Mouse (Mus musculus) CH12.LX (cell line): ENCODE data around the gene Fgd2. TPM values are rescaled to one million over a fixed set of nuclear protein-coding genes. Genes with fewer than 3 reads are reported as not detected.

Source experiments
- DNase-seq: peaks from one replicate; pipeline ENCODE4 v3.0.0-alpha.2; 2013; ENCODE audit errors: extremely low read depth
- H3K27ac ChIP-seq: 2 replicates; pipeline ENCODE4 v1.5.1; 2012; ENCODE audit warnings: low read depth, mild to moderate bottlenecking, control low read depth, moderate library complexity; ENCODE audit not compliant: insufficient read depth
- H3K27me3 ChIP-seq: replicated peaks from 2 replicates; pipeline ENCODE3; 2012; ENCODE audit warnings: inconsistent platforms
- H3K36me3 ChIP-seq, 2 experiments: replicated peaks in 1 of 2; 2 replicates each; pipeline versions ENCODE3 to v1.6.1; 2012; ENCODE audit warnings: inconsistent platforms in 1 of 2, low read length in 1 of 2, mild to moderate bottlenecking in 1 of 2, mixed read lengths in 1 of 2, moderate library complexity in 1 of 2; ENCODE audit not compliant: control insufficient read depth in 1 of 2, insufficient read depth in 1 of 2
- H3K4me1 ChIP-seq, 2 experiments: 2 replicates each; pipeline ENCODE4 v1.6.1; 2012; ENCODE audit warnings: inconsistent platforms in 1 of 2, moderate library complexity in 1 of 2; ENCODE audit not compliant: insufficient read depth in 2 of 2, control insufficient read depth in 1 of 2
- H3K4me2 ChIP-seq: 2 replicates; pipeline ENCODE4 v1.6.1; 2012; ENCODE audit warnings: low read depth, mild to moderate bottlenecking, control low read depth; ENCODE audit not compliant: poor library complexity, insufficient read depth, severe bottlenecking
- H3K4me3 ChIP-seq, 3 experiments: fragments of 150-350 bp in 1 of 3; sonication (generic) in 1 of 3; replicated peaks in 1 of 3; 2 replicates each; pipeline versions ENCODE3 to v1.5.1; 2011 to 2012; ENCODE audit warnings: low read depth in 2 of 3, low read length in 2 of 3, mild to moderate bottlenecking in 2 of 3, moderate library complexity in 2 of 3, control low read depth in 1 of 3, improper control_type of control experiment in 1 of 3, inconsistent platforms in 1 of 3, mixed read lengths in 1 of 3; ENCODE audit not compliant: poor library complexity in 1 of 3
- H3K79me2 ChIP-seq: replicated peaks from 2 replicates; pipeline ENCODE4 v1.6.1; 2012; ENCODE audit warnings: mild to moderate bottlenecking, moderate library complexity; ENCODE audit not compliant: control insufficient read depth, poor library complexity, insufficient read depth, severe bottlenecking; ENCODE audit errors: extremely low read depth
- H3K9ac ChIP-seq: 2 replicates; pipeline ENCODE4 v1.6.1; 2012; ENCODE audit warnings: low read depth, mild to moderate bottlenecking, control low read depth, moderate library complexity; ENCODE audit not compliant: insufficient read depth
- H3K9me3 ChIP-seq: replicated peaks from 2 replicates; pipeline ENCODE3; 2012; ENCODE audit warnings: low read length, inconsistent platforms, mixed read lengths
- CTCF ChIP-seq, 2 experiments: IDR thresholded peaks in 1 of 2; conservative IDR thresholded peaks in 1 of 2; 2 replicates each; pipeline ENCODE4 v1.5.1; 2011 to 2012; ENCODE audit warnings: low read depth in 2 of 2, low read length in 2 of 2, improper control_type of control experiment in 1 of 2, inconsistent platforms in 1 of 2, mild to moderate bottlenecking in 1 of 2, moderate library complexity in 1 of 2
- E2F4 ChIP-seq: IDR thresholded peaks from 2 replicates; pipeline ENCODE4 v1.6.1; 2011; ENCODE audit warnings: low read depth, low read length, improper control_type of control experiment; ENCODE audit not compliant: insufficient replicate concordance
- EP300 ChIP-seq: IDR thresholded peaks from 2 replicates; pipeline ENCODE4 v1.6.1; 2011; ENCODE audit warnings: low read length, improper control_type of control experiment
- IRF4 ChIP-seq: IDR thresholded peaks from 2 replicates; pipeline ENCODE4 v1.6.1; 2014; ENCODE audit warnings: low read depth, mild to moderate bottlenecking, inconsistent platforms, low read length, improper control_type of control experiment
- JUN ChIP-seq: IDR thresholded peaks from 2 replicates; pipeline ENCODE4 v1.6.1; 2011; ENCODE audit warnings: low read depth, mild to moderate bottlenecking, low read length, improper control_type of control experiment, moderate library complexity; ENCODE audit not compliant: insufficient read depth
- JUND ChIP-seq: conservative IDR thresholded peaks from 2 replicates; pipeline ENCODE4 v1.6.1; 2011; ENCODE audit warnings: low read depth, low read length, improper control_type of control experiment
- MAFK ChIP-seq: IDR thresholded peaks from 2 replicates; pipeline ENCODE4 v1.6.1; 2011; ENCODE audit warnings: low read length, improper control_type of control experiment; ENCODE audit not compliant: insufficient replicate concordance
- MAX ChIP-seq: IDR thresholded peaks from 2 replicates; pipeline ENCODE4 v1.6.1; 2011; ENCODE audit warnings: low read length, improper control_type of control experiment
- MYC ChIP-seq: IDR thresholded peaks from 2 replicates; pipeline ENCODE4 v1.6.1; 2011; ENCODE audit warnings: low read depth, mild to moderate bottlenecking, improper control_type of control experiment, low read length
- NELFE ChIP-seq: IDR thresholded peaks from 2 replicates; pipeline ENCODE4 v1.6.1; 2011; ENCODE audit warnings: low read depth, low read length, improper control_type of control experiment
- POLR2A ChIP-seq: IDR thresholded peaks from 2 replicates; pipeline ENCODE4 v1.6.1; 2011; ENCODE audit warnings: low read depth, mild to moderate bottlenecking, improper control_type of control experiment, low read length
- POLR2AphosphoS2 ChIP-seq: IDR thresholded peaks from 2 replicates; pipeline ENCODE4 v1.6.1; 2011; ENCODE audit warnings: low read depth, low read length, improper control_type of control experiment
- RAD21 ChIP-seq: IDR thresholded peaks from 2 replicates; pipeline ENCODE4 v1.6.1; 2011; ENCODE audit warnings: low read depth, mild to moderate bottlenecking, low read length, improper control_type of control experiment, moderate library complexity
- RCOR1 ChIP-seq: conservative IDR thresholded peaks from 2 replicates; pipeline ENCODE4 v1.6.1; 2012; ENCODE audit warnings: low read depth, mild to moderate bottlenecking, inconsistent platforms, low read length, improper control_type of control experiment
- SMC3 ChIP-seq: IDR thresholded peaks from 2 replicates; pipeline ENCODE4 v1.6.1; 2011; ENCODE audit warnings: low read depth, low read length, improper control_type of control experiment
- TCF12 ChIP-seq: IDR thresholded peaks from 2 replicates; pipeline ENCODE4 v1.6.1; 2014; ENCODE audit warnings: low read depth, mild to moderate bottlenecking, inconsistent platforms, low read length, improper control_type of control experiment
- UBTF ChIP-seq: IDR thresholded peaks from 2 replicates; pipeline ENCODE4 v1.6.1; 2012; ENCODE audit warnings: low read depth, mild to moderate bottlenecking, inconsistent platforms, low read length, improper control_type of control experiment, moderate library complexity
- USF1 ChIP-seq: IDR thresholded peaks from 2 replicates; pipeline ENCODE4 v1.6.1; 2014; ENCODE audit warnings: low read depth, mild to moderate bottlenecking, inconsistent platforms, low read length, improper control_type of control experiment
- ZMIZ1 ChIP-seq: IDR thresholded peaks from 2 replicates; pipeline ENCODE4 v1.6.1; 2012; ENCODE audit warnings: low read depth, mild to moderate bottlenecking, inconsistent platforms, low read length, improper control_type of control experiment
- dilution Hi-C: fragments of 300-500 bp; cut with MboI; formaldehyde crosslinking; loops from 2 replicates; pipeline ENCODE4 v1.14.3; 2020; ENCODE audit warnings: low sequenced_read_pairs; ENCODE audit not compliant: extremely low pct_unique_long_range_greater_than_20kb, extremely low pct_ligation_motif_present
- in situ Hi-C: fragments of 300-500 bp; cut with MboI; formaldehyde crosslinking; loops from 3 replicates; pipeline ENCODE4 v1.14.3; 2019; ENCODE audit warnings: low sequenced_read_pairs, low pct_ligation_motif_present, low pct_unique_long_range_greater_than_20kb, mixed read lengths
- polyA plus RNA-seq: library from polyadenylated mRNA; unstranded; fragments of >175 nt; gene quantifications from 2 replicates; pipeline ENCODE4 v1.2.1, GENCODE M21; 2012; ENCODE audit warnings: low read depth; ENCODE audit not compliant: insufficient read length
- total RNA-seq, 2 experiments: library from RNA; depleted of rRNA; stranded (reverse); fragments of 300-350 nt in 1 of 2; fragments of >200 nt in 1 of 2; gene quantifications; 2 replicates each; pipeline ENCODE4 v1.2.3; 2012 to 2014

Fgd2 gene
- total and polyA plus RNA-seq, 3 experiments = 41.7 to 54.4 (median 48.3) TPM

DNA sequence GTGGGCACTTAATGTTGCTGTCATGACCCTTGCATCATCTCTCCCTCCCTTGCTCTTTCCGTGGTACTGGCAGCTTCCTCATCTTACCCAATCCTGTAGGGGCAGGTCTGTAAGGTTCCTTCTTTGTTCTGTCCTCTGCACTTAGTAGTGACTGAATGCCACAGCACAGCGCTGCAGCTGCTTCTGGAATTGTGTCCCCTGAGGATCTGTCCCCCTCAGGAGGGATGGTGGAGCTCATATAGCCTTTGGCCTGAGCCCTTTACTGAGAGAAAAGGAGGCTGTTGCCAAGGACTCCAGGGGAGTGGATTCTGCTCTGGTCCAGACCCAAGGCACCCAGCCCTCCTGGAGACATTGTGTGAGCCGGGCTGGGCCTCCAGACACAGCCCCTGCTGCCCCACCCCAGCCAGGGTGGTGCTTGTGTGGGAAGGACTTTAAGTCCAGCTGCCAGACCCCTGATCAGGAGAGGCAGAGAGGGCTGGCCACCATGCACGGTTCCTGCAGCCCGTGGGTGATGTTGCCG, 41.9 kb upstream of the Fgd2 start:
- DNase-seq = no peak
- dilution Hi-C loops (no loop called here), in situ Hi-C loops (no loop called here)
- Histone ChIP-seq H3K9ac (no peak overlapping the region), H3K4me2 (no peak overlapping the region), H3K27ac (no peak overlapping the region), H3K9me3 (no peaks in the 10 kb centered on the region), H3K4me3 (no peak overlapping the region), H3K27me3 (peaks cover 9% of the 10 kb centered on the region), H3K4me1 (peaks cover 2 to 6% of the 10 kb centered on the region in 2 experiments; a peak in 3 of 4 replicates), H3K79me2 (no peaks in the 10 kb centered on the region), H3K36me3 (no peaks in the 10 kb centered on the region)
- no peak for TF ChIP-seq POLR2A
- TF ChIP-seq RCOR1 = no peak
- no peak for TF ChIP-seq MAX
- no peak for TF ChIP-seq SMC3
- no peak for TF ChIP-seq NELFE
- TF ChIP-seq EP300 = no peak
- no peak for TF ChIP-seq POLR2AphosphoS2
- TF ChIP-seq JUN = no peak
- TF ChIP-seq USF1 = no peak
- no peak for TF ChIP-seq E2F4
- no peak for TF ChIP-seq MAFK
- TF ChIP-seq IRF4 = no peak
- TF ChIP-seq UBTF = no peak
- no peak for TF ChIP-seq RAD21

DNA sequence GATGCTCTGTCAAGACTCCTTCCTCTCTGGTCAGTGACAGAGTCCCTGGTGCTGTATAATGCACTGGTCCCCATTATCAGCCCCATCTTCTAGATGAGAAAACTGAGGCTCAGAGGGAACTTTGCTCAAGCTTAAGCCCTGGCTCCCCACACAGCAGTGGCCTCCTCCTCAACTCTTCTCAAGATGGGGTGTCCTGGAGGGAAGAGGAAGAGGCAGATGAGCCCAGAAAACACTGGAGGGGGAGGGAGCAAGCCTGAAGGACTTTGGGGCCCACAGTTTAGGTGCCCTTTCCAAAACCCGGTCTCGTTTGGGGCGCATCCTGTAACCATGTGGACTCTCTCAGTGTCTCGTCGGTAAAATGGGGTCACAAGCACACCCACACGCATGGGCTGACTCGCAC, 41.2 kb upstream of the Fgd2 start:
- TF ChIP-seq JUND (no peak), POLR2AphosphoS2 (no peak), TCF12 (no peak), MYC (no peak), RCOR1 (no peak), ZMIZ1 (no peak), CTCF (conservative IDR thresholded peaks at IDR 0.05 in 1 of 2, IDR thresholded peaks at IDR 0.05 in 1 of 2; ENCODE audit: low read depth in 2 of 2, low read length in 2 of 2) (no peak)
- TF ChIP-seq, all 38 proteins: peak for 0
- H3K4me1 ChIP-seq = peaks cover 2 to 6% of the 10 kb centered on the region in 2 experiments; a peak in 3 of 4 replicates
- H3K27me3 ChIP-seq = peaks cover 9% of the 10 kb centered on the region
- no peak overlapping the region for H3K27ac ChIP-seq
- H3K36me3 ChIP-seq = no peaks in the 10 kb centered on the region
- H3K79me2 ChIP-seq = no peaks in the 10 kb centered on the region
- DNase-seq = no peak
- H3K4me3 ChIP-seq = no peak overlapping the region
- dilution Hi-C loops (no loop called here), in situ Hi-C loops (no loop called here)
- no peak overlapping the region for H3K9ac ChIP-seq
- H3K4me2 ChIP-seq = no peak overlapping the region
- H3K9me3 ChIP-seq = no peaks in the 10 kb centered on the region
